Mouse (Mus musculus): ENCODE results near the gene Zfp202. TPM values are rescaled to one million over a fixed set of nuclear protein-coding genes. Genes with fewer than 3 reads are reported as not detected.

Gene Zfp202
- 4.7 TPM for polyA plus RNA-seq (2017; shearing (Covaris generic))

DNA sequence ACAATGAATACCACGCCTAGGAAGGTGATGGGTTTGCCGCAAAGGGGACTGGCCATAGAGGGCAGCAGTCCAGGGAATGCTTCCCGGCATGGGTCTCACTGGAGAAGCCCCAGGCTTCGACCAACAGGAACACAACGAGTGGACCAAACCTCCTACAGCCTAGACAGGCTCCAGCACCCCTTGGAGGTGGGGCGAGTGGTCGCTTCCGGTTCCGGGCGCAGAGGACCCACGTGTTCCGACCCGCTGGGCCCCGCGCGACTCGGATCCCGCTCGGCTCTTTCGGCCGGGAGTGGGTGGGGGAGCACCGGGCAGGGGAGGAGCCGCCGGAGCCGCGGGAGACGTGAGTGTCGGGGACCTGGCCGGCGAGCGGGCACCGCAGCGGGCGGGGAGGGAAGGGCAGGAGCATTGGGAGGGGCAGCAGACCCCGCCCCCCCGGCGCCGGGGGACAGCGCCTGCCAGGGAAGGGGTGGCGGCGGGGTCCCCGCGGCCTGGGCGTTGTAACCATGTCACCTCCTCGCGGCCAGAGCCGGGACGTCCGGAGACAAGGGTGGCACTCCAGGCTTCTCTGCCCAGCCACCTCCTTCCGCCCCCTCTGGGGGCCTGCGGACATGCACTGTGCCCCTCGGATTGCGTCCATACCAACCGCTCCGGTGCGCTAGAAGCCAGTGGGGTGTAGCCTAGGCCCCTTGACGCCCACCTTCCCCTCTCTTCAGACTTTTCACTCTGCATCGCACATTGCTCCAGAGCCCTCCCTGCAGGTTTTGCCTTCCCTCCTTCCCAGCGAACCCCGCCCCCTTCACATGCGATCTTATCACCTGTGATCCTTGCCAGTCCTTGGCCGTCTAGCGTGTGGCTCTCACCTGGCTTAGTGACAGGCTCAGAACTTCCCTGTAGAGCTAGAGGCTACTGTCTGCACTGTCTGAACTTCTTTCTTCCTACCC is at the start of gene Zfp202:
TSS of gene Zfp202 (plus strand) at position 219 of the 941 bp plus-strand sequence.

DNA sequence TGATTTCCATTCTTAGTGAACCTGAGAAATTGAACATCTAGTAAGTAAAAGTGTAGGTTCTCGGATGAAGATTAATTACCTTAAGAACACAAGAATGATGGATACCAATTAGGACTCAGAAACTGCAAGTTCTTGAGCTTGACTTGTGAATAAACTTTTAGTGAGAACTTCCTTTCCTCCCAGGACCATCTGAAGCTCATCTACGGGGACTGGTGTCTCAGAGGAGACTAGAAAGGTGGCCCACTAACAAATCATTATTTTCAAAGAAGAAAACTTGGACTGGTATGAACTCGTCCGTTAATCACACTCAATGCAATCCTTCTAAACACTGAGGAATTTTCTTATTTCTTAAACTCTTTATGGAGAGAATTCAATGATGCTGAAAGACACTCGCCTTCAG is 11.5 kb upstream of the Zfp202 start, which contains the start of gene Olfr986:
TSS of gene Olfr986 (plus strand) at position 301 of the 400 bp plus-strand sequence.

Other genes starting within 250 kb of the Zfp202 start
- gene Olfr975, start 240.3 kb upstream of the Zfp202 start, polyA plus RNA-seq (2017; shearing (Covaris generic)) = not detected
- gene Olfr976, start 231.2 kb upstream of the Zfp202 start, polyA plus RNA-seq (2017; shearing (Covaris generic)) = not detected
- not detected for gene Olfr978, start 200.2 kb upstream of the Zfp202 start, polyA plus RNA-seq (2017; shearing (Covaris generic))
- not detected for gene Olfr979, start 188.9 kb upstream of the Zfp202 start, polyA plus RNA-seq (2017; shearing (Covaris generic))
- gene Olfr980, start 182.7 kb upstream of the Zfp202 start, polyA plus RNA-seq (2017; shearing (Covaris generic)) = not detected
- gene Olfr981, start 170.9 kb upstream of the Zfp202 start, polyA plus RNA-seq (2017; shearing (Covaris generic)) = not detected
- gene Olfr982, start 118.5 kb upstream of the Zfp202 start, polyA plus RNA-seq (2017; shearing (Covaris generic)) = not detected
- gene Olfr983, start 98.7 kb upstream of the Zfp202 start, polyA plus RNA-seq (2017; shearing (Covaris generic)) = not detected
- gene Olfr984, start 78.1 kb upstream of the Zfp202 start, polyA plus RNA-seq (2017; shearing (Covaris generic)) = 0.05 TPM
- not detected for gene Olfr985, start 62.1 kb upstream of the Zfp202 start, polyA plus RNA-seq (2017; shearing (Covaris generic))
- not detected for gene Tmem225, start 44.2 kb upstream of the Zfp202 start, polyA plus RNA-seq (2017; shearing (Covaris generic))
- gene Olfr986, start 11.4 kb upstream of the Zfp202 start, polyA plus RNA-seq (2017; shearing (Covaris generic)) = not detected
- 0.06 TPM for gene Scn3b, start 76.9 kb downstream of the Zfp202 start, polyA plus RNA-seq (2017; shearing (Covaris generic))

Measured in CD4-positive, CD25-positive, alpha-beta regulatory T cell, adult 9 weeks (primary cell).